Mouse (Mus musculus) embryonic fibroblast, embryonic 13.5 days (primary cell): ENCODE results near the gene Kcna3.

Experiments used
- CTCF ChIP-seq: IDR thresholded peaks from 2 replicates; pipeline ENCODE4 v1.5.1; 2011; ENCODE audit warnings: mild to moderate bottlenecking, control low read depth, low read length, moderate library complexity, borderline replicate concordance; ENCODE audit not compliant: insufficient read depth
- POLR2A ChIP-seq: IDR thresholded peaks from 2 replicates; pipeline ENCODE4 v1.6.1; 2011; ENCODE audit warnings: low read depth, mild to moderate bottlenecking, control low read depth, low read length, moderate library complexity

- TF ChIP-seq CTCF (no peak), POLR2A (no peak)
Observed at GRCm38 (mm10) chr3:107002249-107003123, 33.5 kb upstream of the Kcna3 start.
